Mouse (Mus musculus) bone marrow, adult 2 months (tissue): ENCODE results near the gene Olfr427. TPM values are rescaled to one million over a fixed set of nuclear protein-coding genes. Genes with fewer than 3 reads are reported as not detected.
"Not testable (repeated sequence)": the region's sequence is repeated elsewhere in the genome, so short reads cannot be mapped to it uniquely, and the experiment has no call there.

ENCODE experiments used
- H3K27ac ChIP-seq: fragments of 200-500 bp; 2 replicates; pipeline ENCODE4 v1.5.1; 2012; ENCODE audit warnings: low read depth, mild to moderate bottlenecking, control low read depth, inconsistent platforms, low read length; ENCODE audit not compliant: control insufficient read depth, poor library complexity, insufficient read depth
- H3K4me1 ChIP-seq: fragments of 200-500 bp; 2 replicates; pipeline ENCODE4 v1.6.1; 2011; ENCODE audit warnings: low read length; ENCODE audit not compliant: control insufficient read depth, insufficient read depth
- H3K4me3 ChIP-seq: fragments of 200-500 bp; replicated peaks from 2 replicates; pipeline ENCODE3; 2011; ENCODE audit warnings: mild to moderate bottlenecking, low read depth, low read length, control low read depth; ENCODE audit not compliant: control insufficient read depth
- CTCF ChIP-seq: fragments of 200-500 bp; IDR thresholded peaks from 2 replicates; pipeline ENCODE4 v1.5.1; 2011; ENCODE audit warnings: low read length, control low read depth; ENCODE audit not compliant: control insufficient read depth, insufficient read depth
- POLR2A ChIP-seq: fragments of 200-500 bp; IDR thresholded peaks from 2 replicates; pipeline ENCODE4 v1.6.1; 2011; ENCODE audit warnings: low read depth, mild to moderate bottlenecking, control low read depth, low read length, borderline replicate concordance; ENCODE audit not compliant: control insufficient read depth
- WGBS: fragments of 180-500 bp; shearing (Covaris S2); methylation state at CpG from one replicate; pipeline ENCODE4 v1.1.7; 2018; 5-methylcytosine and 5-hydroxymethylcytosine counted together
- polyA plus RNA-seq: library from polyadenylated mRNA; stranded (reverse); fragments of >200 nt; gene quantifications from 2 replicates; pipeline ENCODE4 v1.2.4, GENCODE M21; 2011; ENCODE audit warnings: low replicate concordance; ENCODE audit not compliant: missing spikeins, insufficient read depth, insufficient read length

Gene Olfr427
- polyA plus RNA-seq, result not detected in 2 replicates

DNA sequence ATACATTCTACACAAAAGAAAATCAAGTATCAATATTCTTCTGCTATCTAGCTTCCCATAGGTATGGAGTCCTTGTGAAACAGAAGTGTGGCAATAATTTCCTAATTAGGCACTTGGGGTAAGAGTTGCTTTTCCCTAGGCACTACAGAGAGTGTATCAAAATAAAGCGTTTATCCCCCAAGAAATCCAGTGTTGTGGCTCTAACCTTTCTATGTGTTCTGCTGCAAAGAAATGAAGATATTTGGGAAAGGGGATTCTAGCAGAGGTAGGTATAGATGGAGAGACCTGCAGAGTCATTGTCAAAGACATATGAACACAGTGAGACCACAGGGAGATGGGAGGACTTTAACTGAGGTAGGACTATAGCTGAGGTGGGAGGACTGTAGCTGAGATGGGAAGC is at the start of gene Olfr427:
Gene Olfr427 (plus strand): TSS at position 301 of the 400 bp plus-strand sequence.
- 63% methylated on average over 1 of the region's 1 CpGs for WGBS
- H3K4me3 ChIP-seq, result no peak within 1 kb of the TSS
- no peak for TF ChIP-seq POLR2A
- no peak for TF ChIP-seq CTCF

DNA sequence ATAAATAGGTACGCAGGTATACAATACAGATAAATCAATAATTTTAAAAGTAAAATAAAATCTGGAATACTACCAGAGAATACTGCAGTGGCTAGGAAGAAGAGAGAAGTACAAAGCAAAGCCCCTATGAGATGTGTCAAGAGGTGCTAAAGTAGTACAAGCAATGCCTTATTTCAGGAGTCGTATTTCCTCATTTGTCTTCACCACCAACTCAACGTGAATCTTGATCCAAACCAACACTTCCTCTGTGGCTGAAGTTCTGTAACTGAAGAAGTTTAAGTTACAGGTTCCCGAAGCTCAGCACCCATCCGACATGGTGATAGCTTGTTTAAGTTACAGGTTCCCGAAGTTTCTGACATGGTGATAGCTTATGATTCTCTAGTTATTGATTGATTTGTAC is 48.5 kb upstream of the Olfr427 start:
- H3K4me1 ChIP-seq, H3K4me3 ChIP-seq, H3K27ac ChIP-seq: not testable (repeated sequence)
- 23% methylated on average over 6 of the region's 6 CpGs for WGBS

More for the DNA sequence above, at the start of gene Olfr427:
- Histone ChIP-seq H3K27ac (no peak within 1 kb of the TSS), H3K4me1 (no peaks in the 10 kb centered on the region)

DNA sequence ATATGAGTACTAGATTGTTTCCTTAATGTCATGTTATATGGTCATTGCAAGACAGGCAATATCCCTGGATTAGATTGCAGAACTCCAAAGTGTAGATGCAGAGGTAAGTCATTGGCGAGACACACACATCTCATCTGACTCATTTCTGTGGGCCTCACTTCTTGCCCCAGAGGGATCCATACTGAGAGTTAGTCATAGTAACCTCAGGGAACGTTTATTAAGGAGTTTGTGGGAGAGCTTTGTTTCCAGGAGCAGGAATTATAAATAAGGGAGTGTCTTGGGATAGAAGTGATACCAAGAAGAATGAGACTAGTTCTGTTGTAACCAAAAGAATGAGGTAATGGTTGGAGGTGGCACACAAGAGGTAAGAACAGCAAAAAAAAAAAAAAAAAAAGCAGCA is 47.8 kb upstream of the Olfr427 start, which contains the start of gene Olfr432:
Gene Olfr432 (plus strand): TSS at position 313 of the 400 bp plus-strand sequence.
- Histone ChIP-seq H3K4me3 (no peak within 1 kb of the TSS), H3K4me1 (peaks cover 2% of the 10 kb centered on the region; the same call in 1 of the 2 replicates), H3K27ac (no peak within 1 kb of the TSS)
- WGBS, result 39% methylated on average over 2 of the region's 2 CpGs
- TF ChIP-seq CTCF, result no peak
- no peak for TF ChIP-seq POLR2A

DNA sequence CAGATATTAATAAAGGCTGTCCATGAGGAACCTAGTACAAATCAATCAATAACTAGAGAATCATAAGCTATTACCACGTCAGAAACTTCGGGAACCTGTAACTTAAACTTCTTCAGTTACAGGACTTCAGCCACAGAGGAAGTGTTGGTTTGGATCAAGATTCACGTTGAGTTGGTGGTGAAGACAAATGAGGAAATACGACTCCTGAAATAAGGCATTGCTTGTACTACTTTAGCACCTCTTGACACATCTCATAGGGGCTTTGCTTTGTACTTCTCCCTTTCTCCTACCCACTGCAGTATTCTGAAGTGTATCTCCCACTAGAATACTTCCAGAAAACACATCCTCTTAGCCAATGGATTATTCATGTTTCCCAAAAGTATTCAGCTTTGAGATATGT is 47.3 kb upstream of the Olfr427 start:
- not testable (repeated sequence) for H3K27ac ChIP-seq, H3K4me3 ChIP-seq, H3K4me1 ChIP-seq
- 3% methylated on average over 4 of the region's 4 CpGs for WGBS

DNA sequence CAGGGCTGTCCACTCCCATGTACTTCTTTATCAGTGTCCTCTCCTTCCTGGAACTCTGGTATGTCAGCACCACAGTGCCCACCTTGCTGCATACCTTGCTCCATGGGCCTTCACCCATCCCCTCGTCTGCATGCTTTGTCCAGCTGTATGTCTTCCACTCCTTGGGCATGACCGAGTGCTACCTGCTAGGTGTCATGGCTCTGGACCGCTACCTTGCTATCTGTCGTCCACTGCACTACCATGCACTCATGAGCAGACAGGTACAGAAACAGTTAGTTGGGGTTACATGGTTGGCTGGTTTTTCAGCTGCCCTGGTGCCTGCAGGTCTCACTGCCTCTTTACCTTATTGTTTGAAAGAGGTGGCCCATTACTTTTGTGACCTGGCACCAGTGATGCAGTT is 46.2 kb upstream of the Olfr427 start:
- TF ChIP-seq POLR2A (no peak), CTCF (no peak)
- Histone ChIP-seq H3K4me3 (no peak overlapping the region), H3K4me1 (peaks cover 2% of the 10 kb centered on the region; the same call in 1 of the 2 replicates), H3K27ac (no peak overlapping the region)
- 81% methylated on average over 4 of the region's 4 CpGs for WGBS

DNA sequence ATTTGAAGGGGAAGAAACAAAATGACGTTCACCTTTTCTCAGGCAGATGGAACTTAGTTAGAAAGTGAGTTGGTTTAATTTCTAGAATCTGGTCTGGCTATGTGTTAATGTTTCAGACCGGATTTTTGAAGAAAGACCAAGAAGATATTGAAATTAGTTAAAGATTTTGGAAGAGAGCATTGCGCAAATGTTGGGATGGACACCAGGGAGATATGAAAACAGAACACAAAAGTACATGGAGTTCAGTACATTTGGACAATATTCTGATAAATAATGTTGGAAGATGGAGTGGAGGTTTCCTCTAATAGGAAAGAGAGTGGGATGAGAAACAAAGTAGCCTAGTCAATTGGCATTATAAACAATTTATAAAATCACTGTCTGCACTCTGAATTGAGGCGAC is 45.2 kb upstream of the Olfr427 start:
- WGBS, result 81% methylated on average over 4 of the region's 4 CpGs
- Histone ChIP-seq H3K27ac (no peak overlapping the region), H3K4me1 (peaks cover 2% of the 10 kb centered on the region; the same call in 1 of the 2 replicates), H3K4me3 (no peak overlapping the region)
- no peak for TF ChIP-seq CTCF
- TF ChIP-seq POLR2A, result no peak

DNA sequence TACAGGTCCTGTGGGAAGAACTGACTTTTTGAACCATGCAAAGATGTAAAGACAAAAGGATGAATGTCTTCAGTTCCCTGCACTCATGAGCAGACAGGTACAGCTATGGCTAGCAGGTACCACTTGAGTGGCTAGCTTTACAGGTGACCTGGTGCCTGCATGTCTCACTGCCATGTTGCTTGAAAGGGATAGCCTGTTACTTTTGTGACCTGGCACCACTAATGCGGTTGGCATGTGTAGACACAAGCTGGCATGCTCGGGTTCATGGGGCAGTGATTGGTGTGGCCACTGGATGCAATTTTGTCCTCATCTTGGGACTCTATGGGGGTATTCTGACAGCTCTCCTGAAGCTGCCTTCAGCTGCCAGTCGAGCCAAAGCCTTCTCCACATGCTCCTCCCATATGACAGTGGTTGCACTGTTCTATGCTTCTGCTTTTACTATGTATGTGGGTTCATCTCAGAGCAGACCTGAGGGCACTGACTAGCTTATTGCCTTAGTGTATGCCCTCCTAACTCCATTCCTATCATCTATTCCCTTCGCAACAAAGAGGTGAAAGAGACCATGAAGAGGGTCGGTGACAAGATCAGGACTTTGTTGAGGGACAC is 44.7 kb upstream of the Olfr427 start:
- H3K27ac ChIP-seq, result no peak overlapping the region
- no peak overlapping the region for H3K4me3 ChIP-seq
- H3K4me1 ChIP-seq, result peaks cover 2% of the 10 kb centered on the region; the same call in 1 of the 2 replicates
- 68% methylated on average over 5 of the region's 5 CpGs for WGBS
- TF ChIP-seq CTCF (no peak), POLR2A (no peak)

DNA sequence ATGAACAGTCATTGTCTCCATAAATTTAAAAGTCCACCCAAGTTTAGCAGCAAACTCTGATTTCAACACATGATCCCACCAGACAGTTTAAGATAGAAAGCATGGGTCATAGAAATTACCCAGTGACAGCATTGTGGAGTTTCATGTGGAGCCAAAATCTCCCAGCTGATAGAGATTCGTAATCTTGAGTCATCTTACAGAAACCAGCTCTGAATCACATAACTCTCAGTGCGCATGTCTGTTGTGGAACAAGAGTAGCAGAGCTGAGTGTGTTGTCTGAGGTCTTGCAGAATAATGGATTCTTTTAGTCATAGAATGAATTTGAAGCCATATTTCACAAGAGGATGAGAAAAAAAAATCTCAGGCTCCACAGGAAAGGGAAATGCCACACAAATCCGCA is 43.7 kb upstream of the Olfr427 start:
- WGBS, result 56% methylated on average over 3 of the region's 3 CpGs
- TF ChIP-seq POLR2A, result no peak
- no peak for TF ChIP-seq CTCF
- no peak overlapping the region for H3K27ac ChIP-seq
- peaks cover 2% of the 10 kb centered on the region; the same call in 1 of the 2 replicates for H3K4me1 ChIP-seq
- no peak overlapping the region for H3K4me3 ChIP-seq

DNA sequence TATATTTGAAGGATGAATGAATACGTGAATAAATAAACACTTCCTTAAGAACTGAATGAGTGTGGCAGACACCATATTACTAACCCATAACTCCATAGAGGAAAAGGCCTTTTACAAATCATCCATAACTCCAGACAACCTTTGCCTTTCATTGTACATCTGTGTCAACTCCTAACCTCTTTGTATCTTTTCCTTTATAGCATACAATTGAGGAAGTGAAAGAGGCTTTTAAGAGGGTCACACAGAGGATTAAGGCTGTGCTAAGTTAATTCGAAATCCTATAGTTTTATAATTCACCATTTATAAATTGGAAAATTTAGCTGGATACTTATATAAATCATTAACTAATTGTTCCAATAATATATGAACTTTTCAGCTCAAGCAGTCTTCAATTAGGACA is 41.4 kb upstream of the Olfr427 start:
- no peak overlapping the region for H3K4me3 ChIP-seq
- 51% methylated on average over 2 of the region's 2 CpGs for WGBS
- TF ChIP-seq CTCF (no peak), POLR2A (no peak)
- H3K4me1 ChIP-seq, result peaks cover 2% of the 10 kb centered on the region; the same call in 1 of the 2 replicates
- no peak overlapping the region for H3K27ac ChIP-seq
